Mouse (Mus musculus): ENCODE data around the gene Zfp346.
A peak's percentile ranks its signal among the peaks of the same experiment; 100 is the strongest.

GRCm38 (mm10) chr13:55177903-55178496, 72.9 kb downstream of the Zfp346 start:
- TF ChIP-seq CTCF (IDR thresholded peaks at IDR 0.05; ENCODE audit: insufficient read depth, low read depth, low read length) (no peak), POLR2A (IDR thresholded peaks at IDR 0.05; ENCODE audit: insufficient read depth, low read depth, low read length) (0 out of 2 replicates have a peak, but pooled peaks have one; percentile 10)

Data from olfactory bulb, adult 2 months (tissue).